Mouse (Mus musculus) cerebellum, adult 11 months (tissue): ENCODE data around the gene Flrt1.
A peak's percentile ranks its signal among the peaks of the same experiment; 100 is the strongest.

Experiments
- DNase-seq: peaks from one replicate; pipeline ENCODE4 v3.0.0; 2022

The Flrt1 gene

GRCm38 (mm10) chr19:7128551-7129475 is 23.3 kb upstream of the Flrt1 start:
- DNase-seq = peak; percentile 66

GRCm38 (mm10) chr19:7126933-7127332 is 21.4 kb upstream of the Flrt1 start:
- DNase-seq = no peak

- DNase-seq = no peak
These were observed 20.7 kb upstream of the Flrt1 start for GRCm38 (mm10) chr19:7126209-7126608.

GRCm38 (mm10) chr19:7125526-7126156 is 20.1 kb upstream of the Flrt1 start:
- no peak for DNase-seq

- no peak for DNase-seq
These were observed 17.3 kb upstream of the Flrt1 start for GRCm38 (mm10) chr19:7122698-7123306.

GRCm38 (mm10) chr19:7122277-7122676 is 16.7 kb upstream of the Flrt1 start:
- no peak for DNase-seq

GRCm38 (mm10) chr19:7121252-7121651 is 15.7 kb upstream of the Flrt1 start:
- peak; percentile 63 for DNase-seq

- DNase-seq = no peak
These were observed 12.3 kb upstream of the Flrt1 start for GRCm38 (mm10) chr19:7117653-7118307.

- no peak for DNase-seq
These were observed 11.6 kb upstream of the Flrt1 start for GRCm38 (mm10) chr19:7117141-7117540.

GRCm38 (mm10) chr19:7116038-7116731 is 10.7 kb upstream of the Flrt1 start:
- no peak for DNase-seq

GRCm38 (mm10) chr19:7113574-7113973 is 8.0 kb upstream of the Flrt1 start:
- DNase-seq = no peak

GRCm38 (mm10) chr19:7112628-7113027 is 7.1 kb upstream of the Flrt1 start:
- DNase-seq = no peak

GRCm38 (mm10) chr19:7111710-7112109 is 6.2 kb upstream of the Flrt1 start:
- DNase-seq = no peak

GRCm38 (mm10) chr19:7111309-7111708 is 5.8 kb upstream of the Flrt1 start:
- no peak for DNase-seq

- DNase-seq = no peak
These were observed 5.3 kb upstream of the Flrt1 start for GRCm38 (mm10) chr19:7110875-7111274.

GRCm38 (mm10) chr19:7110097-7110496 is 4.6 kb upstream of the Flrt1 start:
- no peak for DNase-seq

GRCm38 (mm10) chr19:7108114-7108905 is 2.8 kb upstream of the Flrt1 start:
- DNase-seq = peak; percentile 44

- DNase-seq = no peak
These were observed 1.6 kb upstream of the Flrt1 start for GRCm38 (mm10) chr19:7107174-7107573.

- DNase-seq = no peak
These were observed 1.0 kb upstream of the Flrt1 start for GRCm38 (mm10) chr19:7106566-7106965.

GRCm38 (mm10) chr19:7103993-7104401 is 1.5 kb downstream of the Flrt1 start:
- DNase-seq = no peak

- no peak for DNase-seq
These were observed 2.1 kb downstream of the Flrt1 start for GRCm38 (mm10) chr19:7103349-7103992.
